Mouse (Mus musculus): ENCODE measurements around the gene Hrk.

DNA sequence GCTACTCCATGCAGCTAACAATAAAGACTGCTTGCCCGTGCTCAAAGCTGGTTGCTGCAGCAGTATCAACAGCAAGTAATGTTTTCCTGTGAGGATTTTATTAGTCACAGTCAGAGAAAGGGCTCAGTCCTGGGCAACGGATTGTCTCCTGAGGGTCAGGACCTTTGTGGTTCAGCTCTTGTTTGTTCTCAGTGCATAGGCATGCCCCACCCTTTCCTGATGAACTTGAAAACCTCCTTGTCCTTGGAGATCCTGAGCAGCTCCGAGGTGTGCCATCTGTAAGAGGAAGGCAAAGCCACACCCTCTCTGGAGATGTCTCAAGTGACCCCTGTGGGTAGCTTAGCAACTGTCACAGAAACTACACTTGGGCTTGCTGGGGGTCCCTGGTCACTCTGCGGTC, 3.8 kb upstream of the Hrk start:
- TF ChIP-seq CTCF (IDR thresholded peaks at IDR 0.05; ENCODE audit: borderline replicate concordance, extremely low read depth, insufficient read depth, insufficient read length) = no peak
- no peak for TF ChIP-seq POLR2A (IDR thresholded peaks at IDR 0.05; ENCODE audit: borderline replicate concordance, extremely low read depth, insufficient read depth, insufficient read length, poor library complexity, severe bottlenecking)

All from brain, embryonic 14.5 days (tissue).